Mouse (Mus musculus) gastrocnemius, adult 2 months (tissue): ENCODE measurements at regions not wholly inside any gene's neighbourhood (a gene's known extent, or its start where the extent isn't known, plus 50 kb on each side); places are given as distances from the start of the nearest gene placed in this dataset.
"Not testable (repeated sequence)": the region's sequence is repeated elsewhere in the genome, so short reads cannot be mapped to it uniquely, and the experiment has no call there.

Source experiments
- DNase-seq: peaks from one replicate; pipeline ENCODE4 v3.0.0; 2022
- H3K27ac ChIP-seq: fragments of 200-600 bp; 2 replicates; pipeline ENCODE4 v1.8.1; 2022; ENCODE audit warnings: mild to moderate bottlenecking
- H3K4me3 ChIP-seq: fragments of 200-600 bp; 2 replicates; pipeline ENCODE4 v1.8.1; 2022; ENCODE audit warnings: mild to moderate bottlenecking, moderate library complexity
- CTCF ChIP-seq: fragments of 200-600 bp; IDR thresholded peaks from 2 replicates; pipeline ENCODE4 v1.8.1; 2022; ENCODE audit warnings: antibody characterized with exemption, mild to moderate bottlenecking, moderate library complexity
- intact Hi-C: fragments of 180-260 bp; cut with DNase I; formaldehyde crosslinking; loops from one replicate; pipeline ENCODE4 v1.15.1; 2025

- intact Hi-C loops, H3K27ac ChIP-seq, H3K4me3 ChIP-seq, DNase-seq: not testable (repeated sequence)
- peak; percentile 54 for TF ChIP-seq CTCF
Observed at GRCm38 (mm10) chr14:53665681-53666080, 588.2 kb downstream of the Dad1 start.

DNA sequence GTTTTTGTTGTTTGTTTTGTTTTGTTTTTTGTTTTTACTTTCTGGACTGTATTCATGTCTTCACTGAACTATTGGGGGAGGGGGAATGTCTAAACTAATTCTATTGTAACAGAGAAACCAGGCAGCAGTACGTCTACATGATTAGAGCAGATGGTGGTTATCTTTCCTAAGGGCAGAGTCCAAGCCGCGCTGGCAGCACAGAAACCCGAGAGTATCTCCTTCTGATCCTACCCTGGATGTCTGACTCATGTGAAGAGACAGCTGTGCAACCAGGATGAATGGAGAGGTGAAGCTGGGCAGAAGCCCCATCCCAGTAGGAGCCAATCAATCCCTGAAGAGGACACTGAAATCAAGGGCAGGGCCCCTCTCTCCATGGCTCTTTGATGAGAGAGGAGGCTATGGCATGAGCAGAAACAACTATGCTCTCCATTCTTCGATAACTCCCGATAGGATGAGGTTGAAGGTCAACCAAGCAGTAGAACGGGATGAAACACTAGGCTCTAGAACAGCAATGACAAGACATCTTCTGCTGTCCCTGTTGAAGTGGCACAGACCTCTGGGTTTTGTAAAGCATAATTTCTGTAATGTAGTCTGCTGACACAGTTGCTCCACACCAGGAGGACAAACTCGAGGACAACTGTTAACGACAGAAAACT lies 591.1 kb downstream of the Dad1 start:
- DNase-seq, intact Hi-C loops, H3K4me3 ChIP-seq, H3K27ac ChIP-seq: not testable (repeated sequence)

DNA sequence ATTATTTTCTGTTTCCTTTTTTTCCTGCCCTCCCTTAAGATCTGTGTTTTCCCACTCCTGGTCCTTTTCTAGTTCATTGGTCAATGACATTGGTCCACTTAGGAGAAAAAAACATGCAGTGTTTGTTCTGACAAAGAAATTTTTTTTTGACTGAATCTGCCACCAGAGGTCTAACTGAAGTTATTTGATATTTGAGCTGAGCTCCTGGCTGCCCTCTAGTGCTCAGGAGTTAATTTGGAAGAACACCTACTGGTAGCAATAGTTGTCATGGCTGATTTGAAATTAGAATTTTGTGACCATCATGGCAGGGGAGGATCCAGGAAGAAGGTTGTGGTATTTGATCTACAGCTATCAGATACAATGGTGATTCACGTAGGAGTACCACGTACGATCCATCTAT lies 599.2 kb downstream of the Dad1 start:
- H3K27ac ChIP-seq, H3K4me3 ChIP-seq, intact Hi-C loops, DNase-seq: not testable (repeated sequence)

- H3K27ac ChIP-seq, intact Hi-C loops, DNase-seq: not testable (repeated sequence)
Observed at GRCm38 (mm10) chr14:53651061-53651460, 602.8 kb downstream of the Dad1 start.

GRCm38 (mm10) chr14:53649189-53649588 lies 604.7 kb downstream of the Dad1 start:
- DNase-seq, intact Hi-C loops, H3K4me3 ChIP-seq, H3K27ac ChIP-seq: not testable (repeated sequence)

More at GRCm38 (mm10) chr14:53651061-53651460, 602.8 kb downstream of the Dad1 start:
- H3K4me3 ChIP-seq: not testable (repeated sequence)

- DNase-seq, intact Hi-C loops, H3K27ac ChIP-seq, H3K4me3 ChIP-seq: not testable (repeated sequence)
Observed at GRCm38 (mm10) chr14:53640441-53640840, 613.5 kb downstream of the Dad1 start.

DNA sequence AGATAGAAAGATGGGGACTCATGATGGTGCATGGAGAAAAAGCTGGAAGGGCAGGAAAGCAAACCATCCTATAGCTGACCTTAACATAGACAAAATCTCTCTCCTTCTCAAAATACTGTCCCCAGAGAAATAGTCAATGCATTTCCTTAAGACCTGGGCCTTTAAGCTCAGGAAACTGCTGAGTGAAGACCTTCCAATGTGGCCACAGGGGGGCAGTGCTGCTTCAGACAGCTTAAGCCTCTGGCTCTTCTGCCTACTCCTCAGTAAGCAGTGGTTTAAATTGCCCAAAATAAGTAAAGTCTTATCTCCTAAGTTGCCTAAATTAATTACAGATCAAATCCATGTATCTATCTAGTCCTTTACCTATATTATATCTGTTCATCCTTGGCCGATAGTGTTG lies 616.2 kb downstream of the Dad1 start:
- H3K27ac ChIP-seq, DNase-seq, H3K4me3 ChIP-seq, intact Hi-C loops: not testable (repeated sequence)

DNA sequence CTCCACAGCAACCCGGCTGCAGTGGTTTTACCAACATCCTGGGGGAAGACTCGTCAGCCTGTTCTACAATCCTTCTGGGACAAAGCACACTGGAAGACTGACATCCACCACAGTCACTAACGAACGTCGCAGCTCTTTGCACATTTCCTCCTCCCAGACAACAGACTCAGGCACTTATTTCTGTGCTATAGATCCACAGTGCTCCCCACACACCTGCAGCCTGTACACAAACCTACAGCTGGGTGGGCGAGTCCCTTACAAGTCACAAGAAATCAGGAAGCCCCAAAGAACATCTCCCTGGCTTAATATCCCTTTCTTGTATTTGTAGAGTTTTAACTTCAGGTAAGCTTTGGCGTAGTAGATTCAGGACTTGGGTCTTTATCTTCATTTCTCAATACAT lies 618.7 kb downstream of the Dad1 start:
- DNase-seq, intact Hi-C loops: not testable (repeated sequence)

DNA sequence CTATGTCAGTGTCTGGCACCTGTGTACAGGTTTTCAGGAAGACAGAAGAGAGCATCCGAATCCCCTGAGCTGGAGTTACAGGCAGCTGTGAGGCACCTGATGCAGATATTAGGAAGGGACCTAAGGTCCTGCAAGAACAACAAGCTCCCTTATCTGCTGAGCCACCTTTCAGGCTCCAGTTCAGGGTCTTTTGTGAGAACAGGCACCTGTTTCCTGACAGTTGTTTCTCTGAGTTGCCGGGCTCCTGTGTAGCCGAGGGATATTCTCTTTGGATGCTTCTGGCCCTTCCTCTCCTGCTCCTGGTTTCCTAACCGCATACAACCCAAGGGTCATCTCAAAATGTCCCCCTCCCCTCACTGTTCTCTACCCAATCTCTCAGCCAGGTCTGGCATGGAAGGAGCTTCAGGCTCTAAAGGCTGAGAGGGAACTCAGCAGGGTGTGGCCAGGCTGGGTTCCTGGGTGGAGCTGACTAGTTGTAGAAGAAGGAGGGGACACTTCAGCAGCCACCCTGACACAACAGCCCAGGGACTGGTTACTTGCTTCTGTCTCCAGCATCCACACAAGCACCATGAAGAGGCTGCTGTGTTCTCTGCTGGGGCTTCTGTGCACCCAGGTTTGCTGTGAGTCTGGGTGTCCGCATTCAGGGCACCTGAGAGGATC lies 619.5 kb downstream of the Dad1 start:
- H3K27ac ChIP-seq, DNase-seq, H3K4me3 ChIP-seq, intact Hi-C loops: not testable (repeated sequence)

More for the DNA sequence above, 618.7 kb downstream of the Dad1 start:
- not testable (repeated sequence) for H3K27ac ChIP-seq, H3K4me3 ChIP-seq

DNA sequence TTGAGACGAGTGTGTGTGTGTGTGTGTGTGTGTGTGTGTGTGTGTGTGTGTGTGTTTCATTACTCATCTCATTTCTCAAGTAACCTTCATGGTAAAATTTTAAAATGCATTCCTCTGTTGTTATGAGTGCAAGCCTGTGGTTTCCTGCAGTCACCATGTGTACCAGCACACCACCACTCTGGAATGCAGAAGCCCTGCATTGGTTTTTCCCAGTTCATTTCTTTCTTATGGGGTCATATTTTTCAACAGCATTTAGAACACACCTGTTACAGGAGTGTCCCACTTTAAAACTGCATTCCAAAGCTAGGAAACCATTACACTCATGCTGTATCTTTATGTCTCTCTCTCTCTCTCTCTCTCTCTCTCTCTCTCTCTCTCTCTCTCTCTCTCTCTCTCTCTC lies 620.2 kb downstream of the Dad1 start:
- H3K27ac ChIP-seq, H3K4me3 ChIP-seq, DNase-seq, intact Hi-C loops: not testable (repeated sequence)

- H3K27ac ChIP-seq, DNase-seq, intact Hi-C loops, H3K4me3 ChIP-seq: not testable (repeated sequence)
Observed at GRCm38 (mm10) chr14:53621376-53621775, 632.5 kb downstream of the Dad1 start.

DNA sequence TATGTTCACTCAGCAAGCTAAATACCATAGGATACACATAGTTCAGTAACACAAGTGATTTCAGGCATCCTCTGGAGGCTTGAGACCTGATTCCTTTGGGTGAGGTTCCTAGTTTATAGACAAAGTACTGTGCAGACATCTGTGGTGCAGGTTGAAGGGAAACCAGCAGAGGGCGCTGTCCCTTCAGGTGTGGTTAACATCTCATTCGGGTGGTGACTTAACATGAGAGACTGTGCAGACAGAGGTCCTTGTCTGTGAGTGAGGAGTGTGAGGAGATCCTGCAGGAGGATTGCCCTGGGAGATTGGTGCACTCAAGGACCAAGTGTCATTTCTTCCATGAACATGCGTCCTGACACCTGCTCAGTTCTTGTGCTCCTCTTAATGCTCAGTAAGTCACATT lies 637.8 kb downstream of the Dad1 start:
- intact Hi-C loops, H3K4me3 ChIP-seq, H3K27ac ChIP-seq: not testable (repeated sequence)

GRCm38 (mm10) chr14:53614341-53614740 lies 639.6 kb downstream of the Dad1 start:
- TF ChIP-seq CTCF: no peak
- intact Hi-C loops: no loop called here
- no peak overlapping the region for H3K4me3 ChIP-seq
- no peak for DNase-seq
- no peak overlapping the region for H3K27ac ChIP-seq

More for the DNA sequence above, 637.8 kb downstream of the Dad1 start:
- DNase-seq: not testable (repeated sequence)

GRCm38 (mm10) chr14:53599299-53599698 lies 654.6 kb downstream of the Dad1 start:
- DNase-seq, H3K4me3 ChIP-seq, H3K27ac ChIP-seq, intact Hi-C loops: not testable (repeated sequence)

- not testable (repeated sequence) for DNase-seq, H3K4me3 ChIP-seq
Observed at GRCm38 (mm10) chr14:53597287-53597686, 656.6 kb downstream of the Dad1 start.

GRCm38 (mm10) chr14:53590601-53591000 lies 663.3 kb downstream of the Dad1 start:
- DNase-seq, H3K27ac ChIP-seq, H3K4me3 ChIP-seq, intact Hi-C loops: not testable (repeated sequence)

More at GRCm38 (mm10) chr14:53597287-53597686, 656.6 kb downstream of the Dad1 start:
- H3K27ac ChIP-seq, intact Hi-C loops: not testable (repeated sequence)

- H3K4me3 ChIP-seq, DNase-seq, H3K27ac ChIP-seq, intact Hi-C loops: not testable (repeated sequence)
Observed at GRCm38 (mm10) chr14:53582528-53582927, 671.4 kb downstream of the Dad1 start.

DNA sequence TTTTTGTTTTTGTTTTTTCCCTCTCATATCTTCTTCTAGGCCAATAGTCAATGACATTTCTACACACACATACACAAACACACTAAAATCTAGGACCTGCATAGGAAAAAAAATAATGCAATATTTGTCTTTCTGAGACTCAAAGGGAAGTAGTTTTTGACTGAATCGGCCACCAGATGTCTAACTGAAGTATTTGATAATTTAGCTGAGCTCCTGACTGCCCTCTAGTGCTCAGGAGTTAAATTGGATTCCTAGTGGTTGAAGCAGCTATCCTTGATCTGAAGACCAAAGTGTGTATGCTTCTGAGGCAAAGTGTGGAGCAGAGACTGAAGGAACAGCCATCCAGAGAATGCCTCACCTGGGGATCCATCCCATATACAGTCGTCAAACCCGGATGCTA lies 672.2 kb downstream of the Dad1 start:
- intact Hi-C loops, H3K27ac ChIP-seq, DNase-seq, H3K4me3 ChIP-seq: not testable (repeated sequence)

DNA sequence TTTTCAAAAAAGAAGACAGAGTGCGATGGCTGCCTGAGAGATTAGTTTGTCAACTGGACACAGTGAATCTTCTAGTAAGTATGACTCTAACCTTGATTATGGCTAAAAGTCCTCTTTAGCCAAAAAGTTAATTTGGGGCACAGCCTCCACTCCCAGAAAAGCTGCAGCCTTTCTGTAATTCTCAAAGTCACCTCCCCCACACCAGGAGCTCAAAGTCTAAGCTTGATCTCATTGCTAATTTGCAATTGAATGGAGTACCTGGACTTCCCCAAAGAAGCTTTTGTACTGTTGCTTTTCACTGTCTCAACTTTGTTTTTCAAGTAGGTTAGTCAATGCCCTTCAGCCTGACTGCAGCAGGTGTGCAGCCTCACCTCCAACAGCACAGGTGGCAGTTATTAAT lies 677.0 kb downstream of the Dad1 start:
- H3K27ac ChIP-seq, DNase-seq, intact Hi-C loops, H3K4me3 ChIP-seq: not testable (repeated sequence)
